In genomic region chr8:8231308-8231985, GRCm38 (mm10) we compare ENCODE assay signal across 13 mouse cellular contexts.
DNase-seq lines count a peak whose midpoint lies in the region; ATAC-seq lines count a peak whose summit lies in the region.
"Had no signal": no experiment of that assay in that cellular context is flagged by ENCODE, and none has a peak within 500 bp of the region (broad histone marks: within the 10 kb centered on the region; RNA-seq: fewer than 3 reads in every experiment).

No protein-coding gene starts in this region.

- no peaks in the 10 kb centered on the region for H3K36me3 ChIP-seq in forebrain, embryonic 14.5 days (ENCODE audit: control insufficient read depth, insufficient read depth, low read length)
- no peaks in the 10 kb centered on the region for H3K36me3 ChIP-seq in forebrain, embryonic 11.5 days (ENCODE audit: control insufficient read depth, insufficient read depth, low read length)
- no peaks in the 10 kb centered on the region for H3K36me3 ChIP-seq in midbrain, embryonic 13.5 days
- no peaks in the 10 kb centered on the region for H3K36me3 ChIP-seq in midbrain, embryonic 11.5 days (ENCODE audit: control insufficient read depth, insufficient read depth, low read length)
- H3K36me3 ChIP-seq in hindbrain, embryonic 15.5 days = no peaks in the 10 kb centered on the region
- H3K36me3 ChIP-seq in neural tube, embryonic 12.5 days = no peaks in the 10 kb centered on the region
- H3K36me3 ChIP-seq: liver, embryonic 13.5 days had no signal

- H3K4me3 ChIP-seq in forebrain, embryonic 14.5 days (ENCODE audit: low read depth, low read length) = no peak overlapping the region
- no peak overlapping the region for H3K4me3 ChIP-seq in forebrain, embryonic 11.5 days (ENCODE audit: low read depth, low read length)
- no peak overlapping the region for H3K4me3 ChIP-seq in midbrain, embryonic 13.5 days (replicated peaks)
- H3K4me3 ChIP-seq in midbrain, embryonic 11.5 days (ENCODE audit: low read depth, low read length) = no peak overlapping the region
- H3K4me3 ChIP-seq in hindbrain, embryonic 15.5 days = no peak overlapping the region
- H3K4me3 ChIP-seq in neural tube, embryonic 12.5 days = no peak overlapping the region
- H3K4me3 ChIP-seq: erythroblast, embryonic 14.5 days; liver, embryonic 13.5 days had no signal

- 9% methylated on average over 6 of the region's 6 CpGs for WGBS in forebrain, embryonic 14.5 days
- WGBS in forebrain, embryonic 11.5 days = 76% methylated on average over 6 of the region's 6 CpGs
- WGBS in midbrain, embryonic 13.5 days = 62% methylated on average over 6 of the region's 6 CpGs
- 76% methylated on average over 6 of the region's 6 CpGs for WGBS in midbrain, embryonic 11.5 days
- WGBS in hindbrain, embryonic 15.5 days = 25% methylated on average over 6 of the region's 6 CpGs
- 49% methylated on average over 6 of the region's 6 CpGs for WGBS in neural tube, embryonic 12.5 days

- peak overlapping the region; percentile 49; the same call in 1 of the 2 replicates for H3K27ac ChIP-seq in forebrain, embryonic 14.5 days (ENCODE audit: low read depth, low read length)
- no peak overlapping the region for H3K27ac ChIP-seq in forebrain, embryonic 11.5 days (ENCODE audit: low read depth, low read length)
- H3K27ac ChIP-seq in midbrain, embryonic 13.5 days = no peak overlapping the region
- H3K27ac ChIP-seq in midbrain, embryonic 11.5 days (ENCODE audit: low read depth, low read length) = no peak overlapping the region
- H3K27ac ChIP-seq in hindbrain, embryonic 15.5 days (replicated peaks) = peak overlapping the region; percentile 48
- no peak overlapping the region for H3K27ac ChIP-seq in neural tube, embryonic 12.5 days
- H3K27ac ChIP-seq: liver, embryonic 13.5 days had no signal

- H3K27me3 ChIP-seq in forebrain, embryonic 14.5 days (replicated peaks; ENCODE audit: control insufficient read depth, insufficient read depth, low read length) = no peaks in the 10 kb centered on the region; the same call in 1 of the 2 replicates
- no peaks in the 10 kb centered on the region for H3K27me3 ChIP-seq in forebrain, embryonic 11.5 days (ENCODE audit: control insufficient read depth, insufficient read depth, low read length)
- H3K27me3 ChIP-seq in midbrain, embryonic 13.5 days = peaks cover 14% of the 10 kb centered on the region
- H3K27me3 ChIP-seq in midbrain, embryonic 11.5 days (ENCODE audit: control insufficient read depth, insufficient read depth, low read length) = no peaks in the 10 kb centered on the region
- 0 out of 2 replicates have a peak, but pooled peaks cover 2% of the 10 kb centered on the region for H3K27me3 ChIP-seq in hindbrain, embryonic 15.5 days
- H3K27me3 ChIP-seq in neural tube, embryonic 12.5 days (replicated peaks) = no peaks in the 10 kb centered on the region
- H3K27me3 ChIP-seq: liver, embryonic 13.5 days had no signal

- H3K9ac ChIP-seq in forebrain, embryonic 14.5 days (ENCODE audit: low read length) = no peak overlapping the region
- no peak overlapping the region for H3K9ac ChIP-seq in forebrain, embryonic 11.5 days (ENCODE audit: low read length)
- no peak overlapping the region for H3K9ac ChIP-seq in midbrain, embryonic 13.5 days (replicated peaks)
- H3K9ac ChIP-seq in midbrain, embryonic 11.5 days (ENCODE audit: low read length) = no peak overlapping the region
- H3K9ac ChIP-seq in hindbrain, embryonic 15.5 days = no peak overlapping the region
- no peak overlapping the region for H3K9ac ChIP-seq in neural tube, embryonic 12.5 days
- H3K9ac ChIP-seq: liver, embryonic 13.5 days had no signal

- H3K9me3 ChIP-seq in forebrain, embryonic 14.5 days (replicated peaks; ENCODE audit: control insufficient read depth, low read length) = no peaks in the 10 kb centered on the region
- no peaks in the 10 kb centered on the region for H3K9me3 ChIP-seq in forebrain, embryonic 11.5 days (ENCODE audit: control insufficient read depth, low read length)
- H3K9me3 ChIP-seq in midbrain, embryonic 13.5 days = no peaks in the 10 kb centered on the region
- H3K9me3 ChIP-seq in midbrain, embryonic 11.5 days (ENCODE audit: control insufficient read depth, low read length) = no peaks in the 10 kb centered on the region
- H3K9me3 ChIP-seq in hindbrain, embryonic 15.5 days = no peaks in the 10 kb centered on the region
- H3K9me3 ChIP-seq in neural tube, embryonic 12.5 days = no peaks in the 10 kb centered on the region
- H3K9me3 ChIP-seq: liver, embryonic 13.5 days had no signal

- DNase-seq in forebrain, embryonic 14.5 days (ENCODE audit: low spot score) = peak; percentile 85
- no peak for DNase-seq in forebrain, embryonic 11.5 days (ENCODE audit: low spot score)
- no peak for DNase-seq in midbrain, embryonic 11.5 days (ENCODE audit: low spot score, missing footprints)
- no peak for DNase-seq in B cell, adult 2 months
- no peak for DNase-seq in heart, adult 8-10 months (ENCODE audit: low spot score)
- DNase-seq: adrenal gland, adult 2 months; heart, adult 11 months; liver, embryonic 13.5 days; retina, postnatal 1 day had no signal

- ATAC-seq in forebrain, embryonic 14.5 days = peak; percentile 91
- no peak for ATAC-seq in forebrain, embryonic 11.5 days (replicated peaks; ENCODE audit: low FRiP score)
- peak; percentile 30; the same call in 1 of the 2 replicates for ATAC-seq in midbrain, embryonic 13.5 days
- ATAC-seq in midbrain, embryonic 11.5 days (ENCODE audit: low FRiP score) = no peak
- ATAC-seq in hindbrain, embryonic 15.5 days (ENCODE audit: low FRiP score, low read depth) = peak; percentile 84
- peak; percentile 61; the same call in 1 of the 2 replicates for ATAC-seq in neural tube, embryonic 12.5 days (ENCODE audit: low FRiP score, low read depth)

- peaks cover 14% of the 10 kb centered on the region for H3K4me1 ChIP-seq in forebrain, embryonic 14.5 days (ENCODE audit: control insufficient read depth, insufficient read depth, low read length)
- 0 out of 2 replicates have a peak, but pooled peaks cover 2% of the 10 kb centered on the region for H3K4me1 ChIP-seq in forebrain, embryonic 11.5 days (replicated peaks; ENCODE audit: control insufficient read depth, insufficient read depth, low read length)
- H3K4me1 ChIP-seq in midbrain, embryonic 13.5 days (replicated peaks) = peaks cover 12% of the 10 kb centered on the region
- no peaks in the 10 kb centered on the region for H3K4me1 ChIP-seq in midbrain, embryonic 11.5 days (ENCODE audit: control insufficient read depth, insufficient read depth, low read length)
- H3K4me1 ChIP-seq in hindbrain, embryonic 15.5 days (replicated peaks) = peaks cover 15% of the 10 kb centered on the region
- peaks cover 7% of the 10 kb centered on the region; the same call in 1 of the 2 replicates for H3K4me1 ChIP-seq in neural tube, embryonic 12.5 days
- H3K4me1 ChIP-seq: liver, embryonic 13.5 days had no signal

- no peak overlapping the region for H3K4me2 ChIP-seq in forebrain, embryonic 14.5 days (ENCODE audit: low read length)
- no peak overlapping the region for H3K4me2 ChIP-seq in forebrain, embryonic 11.5 days (ENCODE audit: low read depth, low read length, severe bottlenecking)
- H3K4me2 ChIP-seq in midbrain, embryonic 13.5 days (replicated peaks) = no peak overlapping the region
- no peak overlapping the region for H3K4me2 ChIP-seq in midbrain, embryonic 11.5 days
- no peak overlapping the region for H3K4me2 ChIP-seq in hindbrain, embryonic 15.5 days
- H3K4me2 ChIP-seq in neural tube, embryonic 12.5 days (replicated peaks) = no peak overlapping the region
- H3K4me2 ChIP-seq: liver, embryonic 13.5 days had no signal

Comparison
In these comparisons a context has a peak if more than half of its experiments do, and no peak if none do; other contexts are left out.
1. ATAC-seq: peak in forebrain, embryonic 14.5 days (single experiment), midbrain, embryonic 13.5 days (single experiment), hindbrain, embryonic 15.5 days (single experiment) and neural tube, embryonic 12.5 days (single experiment); none in forebrain, embryonic 11.5 days (single experiment) and midbrain, embryonic 11.5 days (single experiment).
2. H3K27ac ChIP-seq: peak in forebrain, embryonic 14.5 days (single experiment) and hindbrain, embryonic 15.5 days (single experiment); none in forebrain, embryonic 11.5 days (single experiment), midbrain, embryonic 13.5 days (single experiment), midbrain, embryonic 11.5 days (single experiment) and neural tube, embryonic 12.5 days (single experiment).